Mouse (Mus musculus) spleen, adult 2 months (tissue): ENCODE results near the gene Clcn1.

ENCODE experiments used
- CTCF ChIP-seq: fragments of 200-500 bp; IDR thresholded peaks from 2 replicates; pipeline ENCODE4 v1.5.1; 2011; ENCODE audit warnings: mild to moderate bottlenecking, inconsistent platforms; ENCODE audit not compliant: insufficient read depth, insufficient read length, insufficient replicate concordance; ENCODE audit errors: extremely low read depth
- POLR2A ChIP-seq: fragments of 200-500 bp; IDR thresholded peaks from 2 replicates; pipeline ENCODE4 v1.6.1; 2011; ENCODE audit warnings: low read depth, low read length, inconsistent platforms

GRCm38 (mm10) chr6:42260430-42260829 is 26.1 kb upstream of the Clcn1 start:
- TF ChIP-seq POLR2A (no peak), CTCF (no peak)
